Mouse (Mus musculus) erythroblast, embryonic 14.5 days (primary cell): Measurements from ENCODE around the gene Lamtor3.

ENCODE experiments used
- GATA1 ChIP-seq: IDR thresholded peaks from 2 replicates; pipeline ENCODE4 v1.6.1; 2012; ENCODE audit warnings: low read length, inconsistent platforms, mixed read lengths
- TAL1 ChIP-seq: IDR thresholded peaks from 3 replicates; pipeline ENCODE4 v1.6.1; 2012; ENCODE audit warnings: low read length, inconsistent platforms, mixed read lengths

- TF ChIP-seq GATA1 (no peak), TAL1 (no peak)
Measured at GRCm38 (mm10) chr3:137969951-137970350, 51.6 kb downstream of the Lamtor3 start.
